Mouse (Mus musculus) hematopoietic stem cell, adult 5-6 weeks (primary cell): ENCODE measurements around the gene Irf4. TPM values are rescaled to one million over a fixed set of nuclear protein-coding genes. Genes with fewer than 3 reads are reported as not detected.

Source experiments
- ATAC-seq, 2 experiments: fragments of 125-278 bp in 1 of 2; replicated peaks in 1 of 2; 2 replicates each; pipeline ENCODE4 v1.8.0; 2016 to 2017; ENCODE audit warnings: inconsistent platforms in 2 of 2, mild to moderate bottlenecking in 2 of 2, moderate number of reproducible peaks in 2 of 2, low read depth in 1 of 2, moderate TSS enrichment in 1 of 2; ENCODE audit not compliant: low FRiP score in 2 of 2, poor library complexity in 2 of 2, severe bottlenecking in 2 of 2, insufficient read depth in 1 of 2, low TSS enrichment in 1 of 2
- total RNA-seq: library from RNA; stranded (forward); fragments of 172-1452, 232-1000 nt; gene quantifications from 2 replicates; pipeline ENCODE4 v1.2.3, GENCODE M21; 2017

Gene Irf4
- total RNA-seq, 1 experiment from 2014 or later = 1.7 TPM

- no peak for ATAC-seq
These were observed 5.9 kb downstream of the Irf4 start for GRCm38 (mm10) chr13:30754825-30755476.

GRCm38 (mm10) chr13:30755577-30755976 is 6.6 kb downstream of the Irf4 start:
- no peak for ATAC-seq

GRCm38 (mm10) chr13:30755998-30756639 is 7.1 kb downstream of the Irf4 start:
- no peak for ATAC-seq

GRCm38 (mm10) chr13:30757264-30757900 is 8.4 kb downstream of the Irf4 start:
- ATAC-seq = no peak

GRCm38 (mm10) chr13:30758789-30759381 is 9.9 kb downstream of the Irf4 start:
- ATAC-seq = 0 out of 4 replicates have a peak, but pooled peaks of 1 of the 2 experiments have one; percentile 4

GRCm38 (mm10) chr13:30760374-30761090 is 11.5 kb downstream of the Irf4 start:
- ATAC-seq = no peak

GRCm38 (mm10) chr13:30761151-30761631 is 12.2 kb downstream of the Irf4 start:
- ATAC-seq = no peak

- ATAC-seq = no peak
These were observed 13.2 kb downstream of the Irf4 start for GRCm38 (mm10) chr13:30762224-30762623.

- 0 out of 4 replicates have a peak, but pooled peaks of 1 of the 2 experiments have one; percentile 3 for ATAC-seq
These were observed 15.2 kb downstream of the Irf4 start for GRCm38 (mm10) chr13:30764014-30764740.

GRCm38 (mm10) chr13:30765906-30766305 is 16.9 kb downstream of the Irf4 start:
- no peak; a peak in 1 of 4 replicates for ATAC-seq

GRCm38 (mm10) chr13:30766636-30767476 is 17.8 kb downstream of the Irf4 start:
- ATAC-seq = peak; percentile 59 to 72; a peak in 2 of 4 replicates

GRCm38 (mm10) chr13:30767477-30768127 is 18.6 kb downstream of the Irf4 start:
- ATAC-seq = no peak

- ATAC-seq = no peak; a peak in 1 of 4 replicates
These were observed 27.0 kb downstream of the Irf4 start for GRCm38 (mm10) chr13:30776021-30776420.

- ATAC-seq = no peak
These were observed 28.7 kb downstream of the Irf4 start for GRCm38 (mm10) chr13:30777678-30778179.

- ATAC-seq = no peak
These were observed 32.9 kb downstream of the Irf4 start for GRCm38 (mm10) chr13:30781905-30782304.
